In the genomic region with DNA sequence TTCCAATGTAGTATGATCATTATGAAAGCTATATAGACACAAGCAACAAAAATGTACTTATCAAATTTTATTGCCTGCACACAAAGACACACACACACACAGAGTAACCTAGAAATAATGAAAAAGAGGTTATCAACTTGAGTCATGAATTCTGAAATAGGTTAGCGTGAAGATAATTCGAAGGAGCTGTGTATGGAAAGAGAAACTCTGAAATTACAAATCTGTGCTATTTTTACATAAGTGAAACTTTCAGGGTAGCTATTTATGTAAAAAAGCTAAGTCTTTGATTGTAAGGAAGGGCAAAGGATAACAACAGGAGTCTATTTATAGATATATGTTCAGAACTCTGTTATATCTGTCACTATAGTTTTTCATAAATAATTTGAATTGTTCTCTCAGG, we compare ENCODE assay signal across 16 mouse cellular contexts.
"Had no signal": no experiment of that assay in that cellular context is flagged by ENCODE, and none has a peak within 500 bp of the region (broad histone marks: within the 10 kb centered on the region; RNA-seq: fewer than 3 reads in every experiment).

No protein-coding gene starts in this region.

- DNase-seq: retina, postnatal 1 day; right cerebral cortex, adult 18-20 months; right cerebral cortex, postnatal 14 days; right cerebral cortex, postnatal 25 days; right cerebral cortex, postnatal 4 days; spleen, adult 18-20 months; thymus, adult 18-20 months; thymus, adult 2 months; thymus, postnatal 14 days; thymus, postnatal 25 days; thymus, postnatal 36 days; thymus, postnatal 4 days had no signal

- H3K4me1 ChIP-seq: neural tube, embryonic 13.5 days; neural tube, embryonic 15.5 days; stomach, embryonic 15.5 days had no signal

- H3K36me3 ChIP-seq: neural tube, embryonic 13.5 days; neural tube, embryonic 15.5 days; stomach, embryonic 15.5 days had no signal

- H3K9ac ChIP-seq: neural tube, embryonic 13.5 days; neural tube, embryonic 15.5 days; stomach, embryonic 15.5 days had no signal

- H3K4me2 ChIP-seq: neural tube, embryonic 13.5 days; neural tube, embryonic 15.5 days; stomach, embryonic 15.5 days had no signal

- H3K9me3 ChIP-seq: neural tube, embryonic 13.5 days; neural tube, embryonic 15.5 days; stomach, embryonic 15.5 days had no signal

- H3K27ac ChIP-seq: neural tube, embryonic 13.5 days; neural tube, embryonic 15.5 days; stomach, embryonic 15.5 days; stomach, postnatal 0 days had no signal

- H3K4me3 ChIP-seq: neural tube, embryonic 13.5 days; neural tube, embryonic 15.5 days; stomach, embryonic 15.5 days had no signal

- H3K27me3 ChIP-seq: neural tube, embryonic 13.5 days; neural tube, embryonic 15.5 days; stomach, embryonic 15.5 days had no signal
